Mouse (Mus musculus) embryonic fibroblast, embryonic 13.5 days (primary cell): ENCODE data around the gene Trmt10a. TPM values are rescaled to one million over a fixed set of nuclear protein-coding genes. Genes with fewer than 3 reads are reported as not detected.

Source experiments
- H3K27ac ChIP-seq: 2 replicates; pipeline ENCODE4 v1.5.1; 2012; ENCODE audit warnings: low read length, control low read depth, inconsistent platforms; ENCODE audit not compliant: insufficient read depth
- H3K4me1 ChIP-seq: 2 replicates; pipeline ENCODE4 v1.6.1; 2011; ENCODE audit warnings: low read length; ENCODE audit not compliant: control insufficient read depth, insufficient read depth
- H3K4me3 ChIP-seq: 2 replicates; pipeline ENCODE4 v1.5.1; 2011; ENCODE audit warnings: mild to moderate bottlenecking, control low read depth, low read length; ENCODE audit not compliant: insufficient read depth
- CTCF ChIP-seq: IDR thresholded peaks from 2 replicates; pipeline ENCODE4 v1.5.1; 2011; ENCODE audit warnings: mild to moderate bottlenecking, control low read depth, low read length, moderate library complexity, borderline replicate concordance; ENCODE audit not compliant: insufficient read depth
- POLR2A ChIP-seq: IDR thresholded peaks from 2 replicates; pipeline ENCODE4 v1.6.1; 2011; ENCODE audit warnings: low read depth, mild to moderate bottlenecking, control low read depth, low read length, moderate library complexity
- polyA plus RNA-seq: library from polyadenylated mRNA; stranded (reverse); fragments of >200 nt; gene quantifications from 2 replicates; pipeline ENCODE4 v1.2.4, GENCODE M21; 2011; ENCODE audit warnings: low read depth; ENCODE audit not compliant: missing spikeins, insufficient read length

The Trmt10a gene
- polyA plus RNA-seq, 1 experiment, result 16.1 TPM

DNA sequence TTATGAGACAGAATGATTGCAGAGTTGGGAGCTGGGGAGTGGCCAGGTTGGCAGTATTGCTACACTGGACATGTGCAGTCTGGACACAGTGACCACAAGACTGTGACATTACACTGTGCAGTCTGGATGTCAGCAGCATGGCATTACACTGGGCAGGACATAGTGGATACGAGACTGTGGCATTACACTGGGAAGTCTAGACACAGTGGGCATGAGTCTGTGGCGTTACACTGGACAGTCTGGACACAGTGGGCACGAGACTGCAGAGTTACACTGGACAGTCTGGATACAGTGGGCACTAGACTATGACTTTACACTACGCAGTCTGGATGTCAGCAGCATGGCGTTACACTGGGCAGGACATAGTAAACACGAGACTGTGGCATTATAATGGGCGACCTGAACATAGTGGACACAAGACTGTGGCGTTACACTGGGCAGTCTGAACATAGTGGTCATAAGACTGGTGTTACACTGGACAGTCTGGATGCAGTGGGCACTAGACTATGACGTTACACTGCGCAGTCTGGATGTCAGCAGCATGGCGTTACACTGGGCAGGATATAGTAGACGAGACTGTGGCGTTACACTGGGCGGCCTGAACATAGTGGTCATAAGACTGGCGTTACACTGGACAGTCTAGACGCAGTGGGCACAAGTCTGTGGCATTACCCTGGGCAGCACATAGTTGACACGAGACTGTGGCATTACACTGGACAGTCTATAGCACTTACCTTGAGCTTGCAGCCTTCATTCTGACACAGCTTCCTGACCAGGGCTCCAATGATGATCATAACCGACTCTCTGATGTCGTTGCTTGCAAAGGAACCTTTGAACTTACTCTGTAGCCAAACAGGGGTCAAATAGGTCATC lies 32.1 kb upstream of the Trmt10a start:
- no peak overlapping the region for H3K27ac ChIP-seq
- no peaks in the 10 kb centered on the region for H3K4me1 ChIP-seq
- TF ChIP-seq POLR2A (no peak), CTCF (no peak)
- H3K4me3 ChIP-seq, result no peak overlapping the region

DNA sequence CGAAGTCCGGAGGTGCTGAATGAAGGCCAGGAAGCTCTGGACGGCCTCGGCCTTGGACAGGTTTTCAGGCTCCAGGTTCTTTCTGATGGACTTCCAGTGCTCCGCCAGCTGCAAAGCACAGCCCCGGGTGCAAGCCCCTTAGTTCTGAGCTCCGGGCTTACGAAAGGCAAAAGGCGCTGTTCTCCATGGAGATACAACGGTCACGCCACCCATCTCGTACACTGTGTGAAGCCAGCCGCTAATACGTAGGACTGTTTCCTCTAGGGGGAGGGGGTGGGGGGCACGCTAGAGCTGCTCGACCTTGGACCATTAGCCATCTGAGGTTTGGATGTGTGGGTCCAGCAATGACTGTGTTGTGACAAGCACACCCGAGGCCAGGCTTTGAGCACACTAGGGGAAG lies 29.1 kb upstream of the Trmt10a start:
- H3K4me3 ChIP-seq, result no peak overlapping the region
- no peak for TF ChIP-seq POLR2A
- TF ChIP-seq CTCF, result no peak
- H3K27ac ChIP-seq, result no peak overlapping the region
- no peaks in the 10 kb centered on the region for H3K4me1 ChIP-seq

DNA sequence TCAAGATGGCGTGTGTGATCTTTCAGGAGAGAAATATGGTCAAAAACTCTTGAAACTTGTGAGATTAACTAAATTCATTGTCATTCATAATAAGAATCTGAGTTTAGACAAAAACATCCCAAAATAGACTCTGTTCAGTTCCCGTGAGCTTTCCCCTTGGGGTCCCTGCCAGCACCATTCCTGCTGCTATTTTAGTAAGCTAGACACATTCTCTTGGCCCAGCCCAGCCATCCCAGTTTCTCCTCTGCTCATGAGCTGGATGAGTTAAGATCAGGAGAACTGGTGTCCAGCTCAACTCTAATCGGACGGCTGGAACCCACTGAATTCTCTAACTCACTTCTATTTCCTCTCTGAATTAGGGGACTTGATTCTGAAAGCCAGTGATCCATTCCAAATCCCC lies 26.4 kb upstream of the Trmt10a start:
- Histone ChIP-seq H3K4me3 (no peak overlapping the region), H3K27ac (no peak overlapping the region), H3K4me1 (no peaks in the 10 kb centered on the region)
- TF ChIP-seq POLR2A (no peak), CTCF (no peak)

DNA sequence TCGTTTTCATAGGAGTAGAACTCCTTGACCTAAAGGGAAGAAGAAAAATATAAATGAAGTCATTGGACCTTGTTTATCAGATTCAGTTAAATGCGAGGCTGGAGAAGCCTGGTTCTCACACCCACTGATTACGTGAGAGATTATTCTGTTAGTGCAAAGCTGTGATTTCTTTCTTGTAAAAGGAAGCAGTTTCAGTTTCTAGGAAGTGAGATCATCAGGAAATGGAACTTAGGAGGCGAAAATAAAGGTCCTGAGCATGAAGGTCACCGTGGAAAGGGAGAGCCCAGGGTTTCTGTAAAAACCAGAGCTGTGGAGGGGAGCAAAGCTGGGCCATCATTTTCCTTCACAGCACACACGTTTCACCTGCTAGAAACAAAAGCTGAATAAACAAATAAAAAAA lies 24.9 kb upstream of the Trmt10a start:
- TF ChIP-seq CTCF (no peak), POLR2A (no peak)
- Histone ChIP-seq H3K4me1 (no peaks in the 10 kb centered on the region), H3K27ac (no peak overlapping the region), H3K4me3 (no peak overlapping the region)

DNA sequence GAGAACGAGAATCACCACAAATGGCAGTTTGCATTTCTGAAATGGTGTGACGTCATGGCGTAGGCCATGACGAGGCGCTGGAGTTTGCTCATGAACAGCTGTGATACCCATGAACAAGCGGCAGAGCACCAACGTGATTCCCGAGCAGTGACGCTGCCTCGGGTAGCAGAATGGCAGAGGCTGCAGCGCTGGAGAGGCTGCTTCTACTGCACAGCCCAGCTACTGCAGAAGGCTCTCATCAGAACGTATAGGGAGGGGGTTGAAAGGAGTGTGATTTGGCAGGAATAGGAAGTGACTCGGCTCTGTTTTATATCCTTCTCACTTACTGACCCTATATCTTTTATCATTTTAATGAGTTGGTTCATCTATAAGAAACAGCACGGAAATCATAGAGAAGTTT lies 24.4 kb upstream of the Trmt10a start:
- TF ChIP-seq CTCF (no peak), POLR2A (no peak)
- Histone ChIP-seq H3K4me3 (no peak overlapping the region), H3K27ac (no peak overlapping the region), H3K4me1 (no peaks in the 10 kb centered on the region)

DNA sequence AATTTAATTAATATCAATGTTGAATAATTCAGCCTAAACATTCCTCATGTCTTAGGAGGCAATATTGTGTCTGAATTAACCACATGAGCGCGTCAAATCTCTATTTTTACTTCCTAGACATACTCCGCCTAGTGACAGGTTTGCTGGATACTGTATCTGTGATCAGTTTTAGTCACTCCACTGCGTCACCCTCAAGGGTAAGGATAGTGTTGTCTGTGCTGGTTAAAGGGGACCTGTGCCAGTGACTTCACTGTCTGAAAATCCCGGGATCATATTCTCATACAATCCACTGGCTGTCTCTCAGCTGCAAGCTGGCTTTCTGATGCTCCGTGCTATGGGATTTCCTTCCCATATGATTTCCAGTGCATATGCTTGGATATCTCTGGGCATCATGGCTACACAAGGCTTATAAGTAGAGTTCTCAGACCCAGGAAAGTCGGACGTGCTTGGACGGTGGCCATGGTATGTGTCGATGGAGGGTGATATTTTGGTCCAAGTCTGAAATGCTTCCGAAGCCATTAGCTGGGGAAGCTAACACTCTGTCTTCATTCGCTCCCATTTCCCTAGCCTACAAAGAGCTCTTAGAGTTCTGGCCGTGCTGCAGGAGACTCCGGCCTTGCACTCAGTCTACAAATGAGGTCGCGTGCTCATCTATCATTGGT lies 23.7 kb upstream of the Trmt10a start:
- H3K4me1 ChIP-seq, result no peaks in the 10 kb centered on the region
- H3K4me3 ChIP-seq, result no peak overlapping the region
- TF ChIP-seq POLR2A (no peak), CTCF (no peak)
- no peak overlapping the region for H3K27ac ChIP-seq

DNA sequence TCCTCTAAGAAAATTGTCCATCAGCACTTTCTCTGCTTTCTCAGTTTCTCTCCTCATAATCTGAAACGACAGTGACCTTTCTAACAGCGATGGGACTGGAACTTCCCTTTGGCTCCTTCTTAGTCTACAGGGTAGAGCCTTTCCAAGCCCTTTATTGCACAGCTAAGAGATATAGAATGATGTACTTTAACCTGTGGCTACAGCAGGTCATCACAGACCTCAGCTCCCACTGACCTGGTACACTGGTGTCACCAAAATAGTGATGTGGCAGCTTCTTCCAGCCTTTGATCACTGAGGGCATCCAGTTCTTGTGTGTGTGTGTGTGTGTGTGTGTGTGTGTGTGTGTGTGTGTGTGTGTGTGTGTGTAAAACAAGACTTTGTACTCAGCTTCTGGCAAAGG lies 21.8 kb upstream of the Trmt10a start:
- H3K4me3 ChIP-seq, result no peak overlapping the region
- H3K27ac ChIP-seq, result no peak overlapping the region
- TF ChIP-seq POLR2A, result no peak
- TF ChIP-seq CTCF, result no peak
- no peaks in the 10 kb centered on the region for H3K4me1 ChIP-seq

DNA sequence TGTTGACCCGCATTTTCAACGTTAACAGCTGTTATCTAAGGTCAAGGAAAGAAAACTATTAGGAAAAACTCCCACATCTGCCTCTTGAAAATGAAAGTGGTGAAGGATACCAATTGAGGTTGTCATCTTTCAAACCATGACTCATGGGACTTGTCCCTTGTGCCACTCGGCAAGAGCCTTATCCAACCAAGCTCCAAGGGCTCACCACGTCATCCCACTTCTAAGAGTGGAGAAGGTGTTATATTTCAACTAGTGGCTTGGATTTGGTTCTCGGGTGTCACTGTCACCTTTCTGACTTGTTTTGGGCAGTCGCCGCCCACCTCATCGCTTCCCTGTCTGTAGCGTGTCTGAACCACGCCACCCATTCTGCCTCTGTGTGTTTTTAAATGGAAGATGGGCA lies 19.4 kb upstream of the Trmt10a start:
- Histone ChIP-seq H3K27ac (no peak overlapping the region), H3K4me1 (no peaks in the 10 kb centered on the region), H3K4me3 (no peak overlapping the region)
- TF ChIP-seq CTCF, result no peak

DNA sequence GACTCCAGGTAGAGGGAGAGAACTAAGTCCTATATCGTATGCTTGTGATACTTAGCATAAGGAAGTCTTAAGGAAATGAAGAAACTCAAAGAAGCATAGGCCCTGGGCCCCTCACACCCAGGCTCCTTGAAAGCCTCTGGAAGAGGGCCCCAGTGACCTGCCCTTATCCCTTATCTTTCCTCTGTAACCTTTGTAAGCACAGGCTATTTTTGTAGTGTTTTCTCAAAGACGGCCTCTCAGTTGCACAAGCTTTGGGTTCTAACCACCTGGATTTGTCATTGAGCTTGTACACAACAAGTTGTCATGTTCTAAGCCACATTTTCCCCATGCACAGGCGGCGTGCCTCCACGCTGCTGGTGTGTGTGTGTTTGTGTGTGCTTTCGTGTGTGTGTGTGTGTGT lies 14.1 kb upstream of the Trmt10a start:
- H3K4me3 ChIP-seq, result no peak overlapping the region
- TF ChIP-seq CTCF (no peak), POLR2A (no peak)
- no peaks in the 10 kb centered on the region for H3K4me1 ChIP-seq
- no peak overlapping the region for H3K27ac ChIP-seq

DNA sequence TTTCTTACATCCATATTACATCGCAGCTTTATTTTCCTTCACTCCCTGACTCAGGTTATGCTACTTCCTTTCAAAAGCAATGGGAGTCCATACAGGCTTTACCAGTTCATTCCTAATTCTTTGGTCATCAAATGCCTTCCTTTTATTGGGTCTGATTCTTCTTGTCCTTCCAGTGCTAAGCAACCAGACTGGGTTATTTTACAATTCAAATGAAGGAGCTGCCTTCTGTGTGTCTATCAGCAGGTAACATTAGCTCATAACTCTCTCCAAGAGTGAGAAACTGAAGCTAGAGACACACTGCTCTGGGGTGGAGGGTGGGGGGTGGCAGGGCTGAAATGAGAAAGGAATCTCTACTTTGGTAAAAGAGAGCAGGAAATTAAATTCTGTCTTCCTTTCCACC lies 12.6 kb upstream of the Trmt10a start:
- TF ChIP-seq POLR2A, result no peak
- no peak for TF ChIP-seq CTCF
- Histone ChIP-seq H3K4me3 (no peak overlapping the region), H3K4me1 (no peaks in the 10 kb centered on the region), H3K27ac (no peak overlapping the region)
